ENCODE assay signal across 8 mouse cellular contexts in genomic region chr9:117873172-117873571, GRCm38 (mm10).
A peak's percentile ranks its signal among the peaks of the same experiment; 100 is the strongest.
DNase-seq lines count a peak whose midpoint lies in the region; ATAC-seq lines count a peak whose summit lies in the region.

No protein-coding gene starts in this region.

- 28% methylated on average over 8 of the region's 8 CpGs for WGBS in heart, embryonic 10.5 days
- WGBS in neural tube, embryonic 11.5 days = 28% methylated on average over 8 of the region's 8 CpGs
- 33% methylated on average over 8 of the region's 8 CpGs for WGBS in midbrain, embryonic 10.5 days

- H3K4me2 ChIP-seq in neural tube, embryonic 11.5 days (ENCODE audit: low read depth) = peak overlapping the region; percentile 91

- no peaks in the 10 kb centered on the region for H3K36me3 ChIP-seq in heart, embryonic 10.5 days
- no peaks in the 10 kb centered on the region for H3K36me3 ChIP-seq in neural tube, embryonic 11.5 days (ENCODE audit: control insufficient read depth, insufficient read depth, low read length)
- no peaks in the 10 kb centered on the region for H3K36me3 ChIP-seq in midbrain, embryonic 10.5 days

- no peak for DNase-seq in heart, embryonic 10.5 days (ENCODE audit: low spot score)
- DNase-seq in heart, adult 18-20 months = no peak
- no peak for DNase-seq in neural tube, embryonic 11.5 days (ENCODE audit: low spot score)
- DNase-seq in neural tube, embryonic 10.5 days (ENCODE audit: extremely low spot score, low spot score) = no peak
- DNase-seq in midbrain, embryonic 10.5 days (ENCODE audit: low spot score) = no peak
- no peak for DNase-seq in adrenal gland, postnatal 36 days
- DNase-seq in left cerebral cortex, postnatal 4 days = no peak
- no peak for DNase-seq in layer of hippocampus, adult 11-12 months (ENCODE audit: low spot score)

- ATAC-seq in neural tube, embryonic 11.5 days (ENCODE audit: insufficient read depth, low FRiP score, low TSS enrichment) = no peak

- H3K27ac ChIP-seq in heart, embryonic 10.5 days = no peak overlapping the region
- no peak overlapping the region for H3K27ac ChIP-seq in neural tube, embryonic 11.5 days (ENCODE audit: low read depth, low read length)
- peak overlapping the region; percentile 84; the same call in 1 of the 2 replicates for H3K27ac ChIP-seq in midbrain, embryonic 10.5 days (replicated peaks)

- H3K4me1 ChIP-seq in heart, embryonic 10.5 days = peaks cover 17% of the 10 kb centered on the region
- H3K4me1 ChIP-seq in neural tube, embryonic 11.5 days (ENCODE audit: control insufficient read depth, insufficient read depth, low read length) = 0 out of 2 replicates have a peak, but pooled peaks cover 4% of the 10 kb centered on the region
- H3K4me1 ChIP-seq in midbrain, embryonic 10.5 days = peaks cover 19% of the 10 kb centered on the region

- peaks cover 51% of the 10 kb centered on the region for H3K27me3 ChIP-seq in heart, embryonic 10.5 days (ENCODE audit: insufficient read depth, poor library complexity, severe bottlenecking)
- peaks cover 3% of the 10 kb centered on the region; the same call in 1 of the 2 replicates for H3K27me3 ChIP-seq in neural tube, embryonic 11.5 days (ENCODE audit: control insufficient read depth, insufficient read depth, low read length)
- H3K27me3 ChIP-seq in midbrain, embryonic 10.5 days (ENCODE audit: low read depth, poor library complexity, severe bottlenecking) = peaks cover 62% of the 10 kb centered on the region

- H3K9ac ChIP-seq in neural tube, embryonic 11.5 days (ENCODE audit: low read length) = peak overlapping the region; percentile 69

- intact Hi-C loops in left cerebral cortex, postnatal 4 days (cut with DNase I) = no loop called here

- H3K9me3 ChIP-seq in heart, embryonic 10.5 days = no peaks in the 10 kb centered on the region
- no peaks in the 10 kb centered on the region for H3K9me3 ChIP-seq in neural tube, embryonic 11.5 days (ENCODE audit: control insufficient read depth, low read length)
- no peaks in the 10 kb centered on the region for H3K9me3 ChIP-seq in midbrain, embryonic 10.5 days (replicated peaks)

- peak overlapping the region; percentile 75 for H3K4me3 ChIP-seq in heart, embryonic 10.5 days
- peak overlapping the region; percentile 57 for H3K4me3 ChIP-seq in neural tube, embryonic 11.5 days (ENCODE audit: low read depth, low read length)
- peak overlapping the region; percentile 75 for H3K4me3 ChIP-seq in midbrain, embryonic 10.5 days
